Mouse (Mus musculus) kidney, postnatal 0 days (tissue): ENCODE measurements at regions not wholly inside any gene's neighbourhood (a gene's known extent, or its start where the extent isn't known, plus 50 kb on each side); places are given as distances from the start of the nearest gene placed in this dataset.

Source experiments
- ATAC-seq: fragments of 200-750 bp; cut with Nextera tagmentation; replicated peaks from 2 replicates; pipeline ENCODE4 v1.8.0; 2017; ENCODE audit warnings: low read depth, moderate number of reproducible peaks, moderate TSS enrichment, moderate library complexity; ENCODE audit not compliant: low FRiP score
- DNase-seq: peaks from one replicate; pipeline ENCODE4 v3.0.0-alpha.2; 2016; ENCODE audit warnings: low spot score
- H3K27ac ChIP-seq: fragments of 300-500 bp; sonication (generic); 2 replicates; pipeline ENCODE4 v1.5.1; 2014; ENCODE audit warnings: mild to moderate bottlenecking
- H3K27me3 ChIP-seq: fragments of 300-500 bp; sonication (generic); 2 replicates; pipeline ENCODE4 v1.6.1; 2014; ENCODE audit warnings: low read length, mixed read lengths; ENCODE audit not compliant: insufficient read depth
- H3K36me3 ChIP-seq: fragments of 300-500 bp; sonication (generic); 2 replicates; pipeline ENCODE4 v1.6.1; 2014; ENCODE audit warnings: low read length, mixed read lengths; ENCODE audit not compliant: insufficient read depth
- H3K4me1 ChIP-seq: fragments of 300-500 bp; sonication (generic); replicated peaks from 2 replicates; pipeline ENCODE4 v1.6.1; 2014; ENCODE audit warnings: antibody characterized with exemption, low read length, mixed read lengths; ENCODE audit not compliant: insufficient read depth
- H3K4me2 ChIP-seq: fragments of 300-500 bp; sonication (generic); 2 replicates; pipeline ENCODE4 v1.6.1; 2014; ENCODE audit warnings: mild to moderate bottlenecking, low read length, moderate library complexity, mixed read lengths
- H3K4me3 ChIP-seq: fragments of 300-500 bp; sonication (generic); replicated peaks from 2 replicates; pipeline ENCODE4 v1.5.1; 2014; ENCODE audit warnings: low read depth, low read length
- H3K9ac ChIP-seq: fragments of 300-500 bp; sonication (generic); 2 replicates; pipeline ENCODE4 v1.6.1; 2014; ENCODE audit warnings: low read depth, low read length
- H3K9me3 ChIP-seq: fragments of 300-500 bp; sonication (generic); replicated peaks from 2 replicates; pipeline ENCODE4 v1.6.1; 2016; ENCODE audit warnings: low read length, inconsistent platforms, mixed read lengths
- CTCF ChIP-seq: IDR thresholded peaks from 2 replicates; pipeline ENCODE4 v1.5.1; 2016; ENCODE audit warnings: antibody characterized with exemption, low read depth, mild to moderate bottlenecking, moderate library complexity
- WGBS: fragments of 180-500 bp; shearing (Covaris S2); extraction: QIAGEN DNeasy Blood & Tissue Kit; methylation state at CpG from one replicate; pipeline ENCODE4 v1.1.7; 2014; 5-methylcytosine and 5-hydroxymethylcytosine counted together

DNA sequence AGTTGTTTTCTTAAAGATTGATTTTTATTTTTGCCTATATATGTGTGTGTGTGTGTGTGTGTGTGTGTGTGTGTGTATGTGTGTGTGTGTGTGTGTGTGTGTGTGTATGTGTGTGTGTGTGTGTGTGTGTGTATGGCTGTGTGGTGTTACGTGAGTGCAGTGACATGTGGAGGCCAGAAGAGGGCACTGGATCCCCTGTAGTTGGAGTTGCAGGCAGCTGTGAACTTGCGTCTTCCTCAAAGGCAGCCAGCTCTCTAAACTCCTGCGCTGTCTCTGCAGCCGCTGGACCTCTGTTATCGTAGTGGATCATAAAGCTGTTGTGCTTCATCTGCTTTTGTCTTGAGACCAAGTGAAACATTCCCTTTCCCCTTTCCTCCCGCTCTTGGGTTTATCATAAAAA lies 109.9 kb upstream of the Egr2 start:
- DNase-seq (no peak), ATAC-seq (no peak)
- H3K9ac ChIP-seq: no peak overlapping the region
- H3K9me3 ChIP-seq: no peaks in the 10 kb centered on the region
- 97% methylated on average over 6 of the region's 6 CpGs for WGBS
- H3K27ac ChIP-seq: no peak overlapping the region
- H3K27me3 ChIP-seq: no peaks in the 10 kb centered on the region
- no peak for TF ChIP-seq CTCF
- H3K4me3 ChIP-seq: no peak overlapping the region
- H3K36me3 ChIP-seq: no peaks in the 10 kb centered on the region
- no peak overlapping the region for H3K4me2 ChIP-seq
- no peaks in the 10 kb centered on the region for H3K4me1 ChIP-seq

DNA sequence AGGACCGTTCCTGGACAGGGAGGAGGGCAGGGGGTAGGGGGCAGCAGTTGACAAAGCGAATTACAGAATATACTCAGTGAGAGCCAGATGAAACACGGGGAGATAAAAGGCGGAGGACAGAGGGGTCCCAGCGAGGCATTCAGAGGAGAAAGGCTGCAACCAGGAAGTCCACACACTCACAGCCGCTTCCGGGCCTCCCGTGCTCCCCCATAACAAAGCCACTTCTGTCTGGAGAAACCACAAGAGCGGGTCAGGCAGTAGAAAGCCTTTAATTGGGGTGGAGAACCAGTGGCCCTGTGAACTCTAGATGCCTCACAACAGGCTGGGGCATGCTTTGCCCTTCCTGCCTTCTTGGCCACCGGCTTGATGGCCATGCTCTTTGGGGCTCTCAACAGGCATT lies 108.1 kb upstream of the Egr2 start:
- Histone ChIP-seq H3K36me3 (no peaks in the 10 kb centered on the region), H3K9ac (no peak overlapping the region), H3K27me3 (no peaks in the 10 kb centered on the region), H3K4me2 (no peak overlapping the region), H3K4me3 (no peak overlapping the region), H3K4me1 (no peaks in the 10 kb centered on the region), H3K27ac (no peak overlapping the region), H3K9me3 (no peaks in the 10 kb centered on the region)
- WGBS: 48% methylated on average over 10 of the region's 10 CpGs
- ATAC-seq (no peak), DNase-seq (peak; percentile 7)
- no peak for TF ChIP-seq CTCF

DNA sequence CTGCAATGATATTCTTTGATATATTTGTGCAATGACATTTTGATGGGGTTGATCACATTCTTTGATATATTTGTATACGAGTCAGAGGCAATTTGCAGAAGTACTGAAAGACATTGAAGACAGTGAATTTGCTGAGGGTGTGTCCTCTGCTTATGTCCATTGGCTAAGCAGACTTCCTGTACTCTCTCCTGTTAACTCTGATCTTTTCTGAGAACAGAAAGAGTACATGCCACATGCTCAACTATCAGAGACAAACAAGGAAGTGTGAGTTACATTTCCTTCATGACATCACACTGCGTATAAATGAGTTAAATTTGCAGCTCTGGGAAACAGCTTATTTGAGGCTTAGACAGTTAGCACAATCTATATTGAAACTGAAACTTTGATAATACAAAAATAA lies 104.5 kb upstream of the Egr2 start:
- WGBS: 80% methylated on average over 2 of the region's 2 CpGs
- no peak for TF ChIP-seq CTCF
- H3K36me3 ChIP-seq: no peaks in the 10 kb centered on the region
- H3K9ac ChIP-seq: no peak overlapping the region
- no peaks in the 10 kb centered on the region for H3K4me1 ChIP-seq
- no peak for ATAC-seq
- H3K4me3 ChIP-seq: no peak overlapping the region
- DNase-seq: no peak
- no peak overlapping the region for H3K4me2 ChIP-seq
- no peak overlapping the region for H3K27ac ChIP-seq
- H3K27me3 ChIP-seq: no peaks in the 10 kb centered on the region
- H3K9me3 ChIP-seq: no peaks in the 10 kb centered on the region

DNA sequence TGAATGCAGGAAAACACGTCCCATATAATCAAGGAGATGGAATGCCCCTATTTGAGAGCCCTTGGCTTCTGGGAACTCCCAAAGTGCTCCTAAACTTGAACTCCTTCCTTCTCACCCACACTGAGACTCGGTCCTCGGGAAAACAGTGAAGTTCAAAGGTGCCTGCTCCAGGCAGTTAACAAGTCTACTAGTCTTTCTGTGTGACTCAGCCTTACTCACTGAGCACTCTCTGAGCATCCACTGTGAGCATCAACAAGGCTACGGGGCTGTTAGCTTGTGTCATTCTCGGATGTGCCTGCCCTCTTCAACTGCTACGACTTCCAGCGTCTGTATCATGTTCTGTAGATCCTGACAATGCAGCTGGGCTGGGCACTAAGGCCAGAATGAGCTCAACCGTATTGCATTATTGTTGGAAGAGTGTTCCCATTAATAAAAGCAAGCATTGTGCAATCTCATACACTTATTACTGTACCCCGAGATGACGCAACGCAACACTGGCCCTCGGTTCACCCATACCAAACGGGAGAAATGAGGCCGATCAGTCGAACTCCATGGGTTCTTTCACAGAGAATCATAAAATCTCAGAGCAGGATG lies 96.1 kb upstream of the Egr2 start:
- no peak overlapping the region for H3K9ac ChIP-seq
- ATAC-seq (no peak), DNase-seq (no peak)
- WGBS: 86% methylated on average over 15 of the region's 15 CpGs
- no peak overlapping the region for H3K4me2 ChIP-seq
- H3K4me3 ChIP-seq: no peak overlapping the region
- H3K27me3 ChIP-seq: no peaks in the 10 kb centered on the region
- H3K9me3 ChIP-seq: no peaks in the 10 kb centered on the region
- TF ChIP-seq CTCF: no peak
- H3K27ac ChIP-seq: no peak overlapping the region
- no peaks in the 10 kb centered on the region for H3K4me1 ChIP-seq
- H3K36me3 ChIP-seq: no peaks in the 10 kb centered on the region

DNA sequence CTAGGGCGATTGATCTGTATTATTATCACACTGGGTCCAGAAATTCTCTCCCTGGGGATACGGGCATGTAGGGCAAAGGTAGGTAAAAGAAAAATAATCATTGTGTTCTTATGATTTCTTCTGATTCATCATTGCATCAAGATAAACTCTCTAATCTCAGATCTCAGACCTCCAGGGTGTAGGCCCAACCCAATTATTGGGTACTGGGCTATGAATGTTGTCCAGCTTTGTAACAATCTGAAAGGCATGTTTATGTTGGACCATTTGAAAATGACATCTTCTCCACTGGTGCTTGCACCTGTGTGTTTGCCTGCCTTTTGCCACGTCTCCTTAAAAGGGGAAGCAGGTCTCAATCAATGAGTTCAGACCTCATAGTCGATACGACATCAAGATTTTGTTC lies 95.4 kb upstream of the Egr2 start:
- Histone ChIP-seq H3K36me3 (no peaks in the 10 kb centered on the region), H3K4me1 (no peaks in the 10 kb centered on the region), H3K27ac (no peak overlapping the region), H3K4me3 (no peak overlapping the region), H3K27me3 (no peaks in the 10 kb centered on the region), H3K9me3 (no peaks in the 10 kb centered on the region), H3K4me2 (no peak overlapping the region), H3K9ac (no peak overlapping the region)
- DNase-seq (no peak), ATAC-seq (no peak)
- no peak for TF ChIP-seq CTCF
- WGBS: 89% methylated on average over 5 of the region's 5 CpGs

DNA sequence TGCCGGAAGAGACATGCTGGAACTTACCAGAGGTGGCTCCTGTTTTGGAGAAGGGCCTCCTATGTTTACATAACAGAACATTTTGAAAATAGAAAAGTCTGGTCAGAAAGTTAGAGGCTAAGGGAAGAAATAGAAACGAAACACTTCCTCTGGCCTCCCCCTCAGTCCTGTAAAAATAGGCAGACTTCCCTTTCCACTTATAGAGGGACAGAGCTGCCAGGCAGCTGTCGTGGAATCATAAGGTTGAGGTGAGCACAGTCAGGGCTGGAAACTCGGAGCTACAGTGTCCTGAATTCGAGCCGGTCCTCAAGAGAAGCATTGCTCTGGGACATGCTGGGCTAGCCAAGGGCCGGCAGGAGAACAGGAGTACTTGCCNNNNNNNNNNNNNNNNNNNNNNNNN lies 94.0 kb upstream of the Egr2 start:
- no peaks in the 10 kb centered on the region for H3K9me3 ChIP-seq
- H3K36me3 ChIP-seq: no peaks in the 10 kb centered on the region
- 52% methylated on average over 7 of the region's 7 CpGs for WGBS
- DNase-seq: no peak
- H3K4me2 ChIP-seq: no peak overlapping the region
- no peaks in the 10 kb centered on the region for H3K27me3 ChIP-seq
- no peak for ATAC-seq
- H3K4me3 ChIP-seq: no peak overlapping the region
- H3K4me1 ChIP-seq: no peaks in the 10 kb centered on the region
- no peak overlapping the region for H3K9ac ChIP-seq
- H3K27ac ChIP-seq: no peak overlapping the region
- no peak for TF ChIP-seq CTCF

DNA sequence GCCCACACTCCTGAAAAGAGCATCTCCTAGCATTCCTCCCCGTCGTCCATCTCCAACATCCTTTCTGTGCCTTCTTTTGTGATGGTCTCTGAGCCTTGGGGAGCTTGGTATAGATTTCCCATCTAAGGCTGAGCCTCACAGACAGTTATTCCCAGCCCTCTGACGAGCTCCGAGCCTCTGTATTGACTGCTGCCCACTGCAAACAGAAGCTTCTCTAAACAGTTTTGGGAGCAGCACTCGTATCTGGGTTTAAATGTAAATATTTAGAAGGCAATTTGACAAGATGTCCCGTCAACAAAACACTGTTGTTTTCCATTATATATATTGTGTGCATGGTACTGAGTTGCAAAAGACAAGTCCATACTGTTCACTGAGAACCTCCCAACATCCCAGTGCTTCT lies 86.4 kb upstream of the Egr2 start:
- no peak overlapping the region for H3K4me2 ChIP-seq

More for the DNA sequence above, 86.4 kb upstream of the Egr2 start:
- no peaks in the 10 kb centered on the region for H3K4me1 ChIP-seq
- 86% methylated on average over 6 of the region's 6 CpGs for WGBS
- no peaks in the 10 kb centered on the region for H3K9me3 ChIP-seq
- H3K27ac ChIP-seq: no peak overlapping the region
- no peaks in the 10 kb centered on the region for H3K27me3 ChIP-seq
- DNase-seq (no peak), ATAC-seq (no peak)
- H3K9ac ChIP-seq: no peak overlapping the region
- H3K36me3 ChIP-seq: no peaks in the 10 kb centered on the region
- no peak overlapping the region for H3K4me3 ChIP-seq
- no peak for TF ChIP-seq CTCF
